Mouse (Mus musculus): ENCODE data around the gene Atp6v0e.

DNA sequence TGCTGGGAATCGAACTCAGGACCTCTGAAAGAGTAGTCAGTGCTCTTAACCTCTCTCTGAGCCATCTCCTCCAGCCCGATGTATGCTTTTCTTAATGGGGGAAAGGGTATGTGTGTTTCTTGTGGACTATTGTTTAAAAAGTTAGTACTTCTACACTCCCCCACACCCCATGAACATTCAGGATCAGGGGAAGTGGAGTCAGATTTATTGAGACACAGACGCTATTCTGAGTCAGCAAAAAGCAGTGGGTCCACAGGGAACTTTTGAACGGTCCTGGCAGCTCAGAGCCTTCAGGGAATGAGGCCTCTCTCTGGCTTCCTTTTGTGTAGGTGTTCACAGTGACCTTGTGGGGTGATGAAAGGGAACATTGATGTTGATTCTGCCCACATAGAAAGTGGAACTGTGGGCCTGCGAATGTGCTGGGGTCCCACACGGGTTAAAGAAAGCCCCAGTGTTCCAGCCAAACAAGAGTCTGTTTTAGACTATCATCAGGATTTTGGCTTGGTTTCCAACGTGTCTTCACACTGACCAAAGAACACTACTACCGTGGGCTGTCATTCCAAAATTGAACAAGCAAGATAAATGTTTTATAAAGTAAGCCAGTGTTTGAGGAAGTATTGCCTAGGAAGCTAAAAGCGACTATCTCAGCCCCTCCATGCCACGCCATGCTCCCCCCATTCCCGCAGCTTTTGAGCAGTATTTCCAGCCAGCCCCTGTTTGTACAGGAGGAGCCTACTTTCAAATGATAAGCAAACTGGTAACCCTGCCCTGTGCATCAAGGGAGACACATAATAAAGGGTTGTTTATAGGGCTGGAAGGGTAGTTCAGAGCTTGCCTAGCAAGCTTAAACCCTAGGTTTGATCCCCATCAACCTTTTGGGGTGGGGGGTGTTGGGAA lies 42.7 kb downstream of the Atp6v0e start:
- no peak for TF ChIP-seq CTCF (IDR thresholded peaks at IDR 0.05; ENCODE audit: extremely low read depth, insufficient read depth, low read length)
- no peak for TF ChIP-seq POLR2A (IDR thresholded peaks at IDR 0.05; ENCODE audit: extremely low read depth, insufficient read depth, low read length)
